Mouse (Mus musculus) right cerebral cortex, postnatal 4 days (tissue): ENCODE results near the gene Ddx50.
"Not testable (repeated sequence)": the region's sequence is repeated elsewhere in the genome, so short reads cannot be mapped to it uniquely, and the experiment has no call there.

Source experiments
- DNase-seq: peaks from one replicate; pipeline ENCODE4 v3.0.0-alpha.2; 2022

The Ddx50 gene

GRCm38 (mm10) chr10:62601053-62601791 is 49.8 kb downstream of the Ddx50 start:
- no peak for DNase-seq

- DNase-seq: no peak
Observed at GRCm38 (mm10) chr10:62600056-62600455, 51.0 kb downstream of the Ddx50 start.

- DNase-seq: not testable (repeated sequence)
Observed at GRCm38 (mm10) chr10:62599311-62599710, 51.7 kb downstream of the Ddx50 start.

- no peak for DNase-seq
Observed at GRCm38 (mm10) chr10:62592496-62592895, 58.5 kb downstream of the Ddx50 start.

GRCm38 (mm10) chr10:62590200-62590599 is 60.8 kb downstream of the Ddx50 start:
- peak; percentile 91 for DNase-seq

GRCm38 (mm10) chr10:62588616-62589015 is 62.4 kb downstream of the Ddx50 start:
- no peak for DNase-seq

GRCm38 (mm10) chr10:62583245-62583644 is 67.8 kb downstream of the Ddx50 start:
- DNase-seq: no peak

GRCm38 (mm10) chr10:62582701-62583100 is 68.3 kb downstream of the Ddx50 start:
- DNase-seq: no peak

GRCm38 (mm10) chr10:62582263-62582662 is 68.8 kb downstream of the Ddx50 start:
- no peak for DNase-seq

- DNase-seq: not testable (repeated sequence)
Observed at GRCm38 (mm10) chr10:62579129-62579528, 71.9 kb downstream of the Ddx50 start.

- peak; percentile 92 for DNase-seq
Observed at GRCm38 (mm10) chr10:62578338-62579100, 72.5 kb downstream of the Ddx50 start, which contains the start of gene Kif1bp. Gene Kif1bp, minus strand, starts transcription at chr10:62578457.

- no peak for DNase-seq
Observed at GRCm38 (mm10) chr10:62577673-62578337, 73.2 kb downstream of the Ddx50 start.

GRCm38 (mm10) chr10:62575001-62575400 is 76.0 kb downstream of the Ddx50 start:
- DNase-seq: no peak

GRCm38 (mm10) chr10:62570126-62570871 is 80.7 kb downstream of the Ddx50 start:
- no peak for DNase-seq

GRCm38 (mm10) chr10:62568861-62569260 is 82.2 kb downstream of the Ddx50 start:
- DNase-seq: no peak
